Mouse (Mus musculus) small intestine, adult 2 months (tissue): Measurements from ENCODE around the gene Adprm. TPM values are rescaled to one million over a fixed set of nuclear protein-coding genes. Genes with fewer than 3 reads are reported as not detected.
"Not testable (repeated sequence)": the region's sequence is repeated elsewhere in the genome, so short reads cannot be mapped to it uniquely, and the experiment has no call there.

Source experiments
- H3K27ac ChIP-seq: fragments of 200-500 bp; 2 replicates; pipeline ENCODE4 v1.5.1; 2012; ENCODE audit warnings: low read depth, low read length, control low read depth, inconsistent platforms; ENCODE audit not compliant: insufficient read depth
- H3K27me3 ChIP-seq: fragments of 200-500 bp; 2 replicates; pipeline ENCODE4 v1.6.1; 2012; ENCODE audit warnings: mild to moderate bottlenecking, moderate library complexity, low read length, inconsistent platforms; ENCODE audit not compliant: control insufficient read depth, insufficient read depth
- H3K36me3 ChIP-seq: fragments of 200-500 bp; 2 replicates; pipeline ENCODE4 v1.6.1; 2012; ENCODE audit warnings: mild to moderate bottlenecking, low read length, control low read depth, inconsistent platforms; ENCODE audit not compliant: control insufficient read depth, insufficient read depth
- H3K4me1 ChIP-seq: fragments of 200-500 bp; 2 replicates; pipeline ENCODE4 v1.6.1; 2012; ENCODE audit warnings: low read length, inconsistent platforms, mixed read lengths; ENCODE audit not compliant: control insufficient read depth, insufficient read depth, insufficient read length
- H3K4me3 ChIP-seq: fragments of 200-500 bp; 2 replicates; pipeline ENCODE4 v1.5.1; 2012; ENCODE audit warnings: low read depth, mild to moderate bottlenecking, control low read depth, inconsistent platforms, low read length, moderate library complexity
- CTCF ChIP-seq: fragments of 200-500 bp; IDR thresholded peaks from 2 replicates; pipeline ENCODE4 v1.5.1; 2012; ENCODE audit warnings: low read depth, mild to moderate bottlenecking, control low read depth, inconsistent platforms, low read length, moderate library complexity, mixed read lengths; ENCODE audit not compliant: insufficient replicate concordance, insufficient read length; ENCODE audit errors: extremely low read depth
- POLR2A ChIP-seq: fragments of 200-500 bp; IDR thresholded peaks from 2 replicates; pipeline ENCODE4 v1.6.1; 2012; ENCODE audit warnings: low read depth, mild to moderate bottlenecking, control low read depth, inconsistent platforms, low read length, moderate library complexity
- WGBS: fragments of 180-500 bp; shearing (Covaris S2); methylation state at CpG from one replicate; pipeline ENCODE4 v1.1.7; 2018; 5-methylcytosine and 5-hydroxymethylcytosine counted together
- polyA plus RNA-seq: library from polyadenylated mRNA; depleted of rRNA; stranded (reverse); fragments of >200 nt; gene quantifications from 2 replicates; pipeline ENCODE4 v1.2.3, GENCODE M21; 2012

Adprm gene
- polyA plus RNA-seq, 1 experiment: 18.2 TPM

- 70% methylated on average over 6 of the region's 6 CpGs for WGBS
- TF ChIP-seq CTCF: no peak
- TF ChIP-seq POLR2A: no peak
- H3K36me3 ChIP-seq: no peaks in the 10 kb centered on the region
- no peaks in the 10 kb centered on the region for H3K27me3 ChIP-seq
- peaks cover 10% of the 10 kb centered on the region; the same call in 1 of the 2 replicates for H3K4me1 ChIP-seq
- no peak overlapping the region for H3K4me3 ChIP-seq
- H3K27ac ChIP-seq: no peak overlapping the region
Observed at GRCm38 (mm10) chr11:67023802-67024340, 28.5 kb downstream of the Adprm start.

GRCm38 (mm10) chr11:67023191-67023590 lies 29.2 kb downstream of the Adprm start:
- H3K27me3 ChIP-seq, H3K27ac ChIP-seq, H3K36me3 ChIP-seq, H3K4me3 ChIP-seq: not testable (repeated sequence)
- 38% methylated on average over 1 of the region's 1 CpGs for WGBS
- peaks cover 15% of the 10 kb centered on the region; the same call in 1 of the 2 replicates for H3K4me1 ChIP-seq

- Histone ChIP-seq H3K4me3 (no peak overlapping the region), H3K36me3 (no peaks in the 10 kb centered on the region), H3K4me1 (peaks cover 16% of the 10 kb centered on the region; the same call in 1 of the 2 replicates), H3K27ac (no peak overlapping the region), H3K27me3 (no peaks in the 10 kb centered on the region)
- 76% methylated on average over 13 of the region's 13 CpGs for WGBS
- peak; percentile 46; the same call in 1 of the 2 replicates for TF ChIP-seq CTCF
- no peak for TF ChIP-seq POLR2A
Observed at GRCm38 (mm10) chr11:67022354-67023115, 29.9 kb downstream of the Adprm start.

- no peak overlapping the region for H3K4me3 ChIP-seq
- no peaks in the 10 kb centered on the region for H3K36me3 ChIP-seq
- H3K27ac ChIP-seq: no peak overlapping the region; the same call in 1 of the 2 replicates
- peaks cover 16% of the 10 kb centered on the region; the same call in 1 of the 2 replicates for H3K4me1 ChIP-seq
- no peak for TF ChIP-seq POLR2A
- TF ChIP-seq CTCF: peak; percentile 89; the same call in 1 of the 2 replicates
- H3K27me3 ChIP-seq: no peaks in the 10 kb centered on the region
- 1% methylated on average over 12 of the region's 12 CpGs for WGBS
Observed at GRCm38 (mm10) chr11:67020948-67021347, 31.4 kb downstream of the Adprm start.

- Histone ChIP-seq H3K4me3 (no peak overlapping the region), H3K27ac (peak overlapping the region; percentile 74), H3K4me1 (peaks cover 16% of the 10 kb centered on the region; the same call in 1 of the 2 replicates), H3K36me3 (no peaks in the 10 kb centered on the region), H3K27me3 (no peaks in the 10 kb centered on the region)
- TF ChIP-seq POLR2A: no peak
- no peak for TF ChIP-seq CTCF
- 31% methylated on average over 7 of the region's 7 CpGs for WGBS
Observed at GRCm38 (mm10) chr11:67019711-67020475, 32.5 kb downstream of the Adprm start.

GRCm38 (mm10) chr11:67017801-67018591 lies 34.4 kb downstream of the Adprm start:
- Histone ChIP-seq H3K4me3 (0 out of 2 replicates have a peak overlapping the region, but pooled peaks have one; percentile 8), H3K4me1 (peaks cover 16% of the 10 kb centered on the region; the same call in 1 of the 2 replicates), H3K27me3 (no peaks in the 10 kb centered on the region), H3K27ac (peak overlapping the region; percentile 67), H3K36me3 (no peaks in the 10 kb centered on the region)
- no peak for TF ChIP-seq POLR2A
- TF ChIP-seq CTCF: no peak
- 4% methylated on average over 12 of the region's 12 CpGs for WGBS

GRCm38 (mm10) chr11:67011635-67012034 lies 40.8 kb downstream of the Adprm start:
- Histone ChIP-seq H3K27ac (no peak overlapping the region), H3K36me3 (no peaks in the 10 kb centered on the region), H3K27me3 (no peaks in the 10 kb centered on the region), H3K4me1 (no peaks in the 10 kb centered on the region; the same call in 1 of the 2 replicates), H3K4me3 (no peak overlapping the region)
- TF ChIP-seq POLR2A (no peak), CTCF (no peak)
- 48% methylated on average over 4 of the region's 4 CpGs for WGBS
